Mouse (Mus musculus): ENCODE measurements around the gene Grid1. TPM values are rescaled to one million over a fixed set of nuclear protein-coding genes. Genes with fewer than 3 reads are reported as not detected.

Grid1 gene
- total and polyA plus RNA-seq, 2 experiments from 2014 or later: 10.5 to 39.4 TPM

DNA sequence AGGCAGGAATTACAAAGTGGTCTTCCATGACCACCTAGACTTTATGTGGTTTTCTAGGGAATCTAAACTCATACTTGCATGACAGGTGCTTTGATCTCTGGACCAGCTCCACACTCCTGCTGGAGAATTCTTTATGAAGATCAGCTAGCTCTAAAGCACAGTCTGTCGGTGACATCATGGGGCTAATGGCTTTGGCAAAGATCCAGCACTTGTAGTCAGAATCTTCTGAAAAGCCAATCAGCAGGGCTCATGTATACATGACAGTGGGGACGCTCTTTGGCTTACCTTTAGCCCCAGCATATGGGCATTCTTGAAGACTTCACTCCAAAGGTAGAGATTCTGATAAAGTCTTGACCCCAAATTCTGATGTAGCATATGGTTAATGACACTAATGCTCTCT is 434.6 kb downstream of the Grid1 start:
- no peak for ATAC-seq (ENCODE audit: low FRiP score)
- Histone ChIP-seq H3K27me3 (ENCODE audit: insufficient read depth, low read length) (no peaks in the 10 kb centered on the region), H3K4me3 (ENCODE audit: low read depth, low read length) (no peak overlapping the region), H3K4me1 (ENCODE audit: insufficient read depth, low read length) (no peaks in the 10 kb centered on the region), H3K27ac (ENCODE audit: low read depth, low read length) (no peak overlapping the region), H3K36me3 (ENCODE audit: insufficient read depth, low read length) (no peaks in the 10 kb centered on the region), H3K9me3 (ENCODE audit: low read length) (no peaks in the 10 kb centered on the region), H3K4me2 (ENCODE audit: low read depth, low read length, poor library complexity, severe bottlenecking) (no peak overlapping the region), H3K9ac (replicated peaks; ENCODE audit: low read length, poor library complexity, severe bottlenecking) (no peak overlapping the region)
- no peak for TF ChIP-seq CTCF (IDR thresholded peaks at IDR 0.05)
- peak; percentile 69 for DNase-seq (ENCODE audit: low spot score)
- 53% methylated on average over 2 of the region's 2 CpGs for WGBS

DNA sequence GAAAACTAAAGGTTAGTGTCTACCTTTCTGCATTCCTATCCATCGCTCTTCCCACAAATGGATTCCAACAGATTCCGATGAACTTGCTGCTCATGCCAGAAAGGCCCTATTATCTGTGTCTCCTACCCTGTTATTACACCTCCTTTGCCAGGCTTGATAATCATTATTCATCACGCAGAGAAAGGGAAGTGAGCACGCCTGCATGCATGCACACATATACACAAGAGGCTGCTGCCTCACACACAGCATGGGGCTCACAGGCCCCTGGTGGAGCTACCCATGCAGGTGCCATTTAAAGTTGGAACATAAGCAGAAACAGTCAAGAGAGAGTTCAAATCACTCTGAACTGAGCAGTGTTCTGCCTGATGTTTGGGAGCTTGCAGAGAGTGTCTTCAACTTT is 450.4 kb downstream of the Grid1 start:
- no peaks in the 10 kb centered on the region for H3K4me1 ChIP-seq (ENCODE audit: insufficient read depth, low read length)

DNA sequence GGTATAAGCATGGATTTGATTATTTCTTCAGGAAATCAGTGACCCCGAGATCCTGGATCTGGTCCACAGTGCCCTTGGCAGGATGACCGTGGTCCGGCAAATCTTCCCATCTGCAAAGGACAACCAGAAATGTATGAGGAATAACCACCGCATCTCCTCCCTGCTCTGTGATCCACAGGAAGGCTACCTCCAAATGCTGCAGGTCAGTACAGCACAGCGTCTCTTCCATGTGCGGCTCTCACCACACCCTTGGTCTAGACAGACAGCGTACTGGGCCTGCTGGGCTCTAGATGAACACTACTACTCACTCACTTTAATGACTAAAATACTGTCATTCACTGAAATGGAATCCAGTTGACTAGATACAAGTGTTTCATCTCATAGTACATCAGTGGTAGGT is 489.3 kb downstream of the Grid1 start:
- Histone ChIP-seq H3K9ac (replicated peaks; ENCODE audit: low read length, poor library complexity, severe bottlenecking) (no peak overlapping the region), H3K36me3 (ENCODE audit: insufficient read depth, low read length) (0 out of 2 replicates have a peak, but pooled peaks cover 4% of the 10 kb centered on the region), H3K4me3 (ENCODE audit: low read depth, low read length) (no peak overlapping the region), H3K4me2 (ENCODE audit: low read depth, low read length, poor library complexity, severe bottlenecking) (no peak overlapping the region), H3K27me3 (ENCODE audit: insufficient read depth, low read length) (no peaks in the 10 kb centered on the region), H3K9me3 (ENCODE audit: low read length) (no peaks in the 10 kb centered on the region), H3K27ac (ENCODE audit: low read depth, low read length) (no peak overlapping the region), H3K4me1 (ENCODE audit: insufficient read depth, low read length) (no peaks in the 10 kb centered on the region; the same call in 1 of the 2 replicates)
- ATAC-seq (ENCODE audit: low FRiP score) (no peak), DNase-seq (ENCODE audit: low spot score) (no peak)
- no peak for TF ChIP-seq CTCF (IDR thresholded peaks at IDR 0.05)
- 89% methylated on average over 7 of the region's 7 CpGs for WGBS

More for the DNA sequence above, 450.4 kb downstream of the Grid1 start:
- DNase-seq (ENCODE audit: low spot score): no peak
- Histone ChIP-seq H3K9ac (replicated peaks; ENCODE audit: low read length, poor library complexity, severe bottlenecking) (no peak overlapping the region), H3K27me3 (ENCODE audit: insufficient read depth, low read length) (no peaks in the 10 kb centered on the region), H3K4me3 (ENCODE audit: low read depth, low read length) (no peak overlapping the region), H3K36me3 (ENCODE audit: insufficient read depth, low read length) (no peaks in the 10 kb centered on the region), H3K27ac (ENCODE audit: low read depth, low read length) (no peak overlapping the region), H3K9me3 (ENCODE audit: low read length) (no peaks in the 10 kb centered on the region), H3K4me2 (ENCODE audit: low read depth, low read length, poor library complexity, severe bottlenecking) (no peak overlapping the region)
- ATAC-seq (ENCODE audit: low FRiP score): no peak
- no peak for TF ChIP-seq CTCF (IDR thresholded peaks at IDR 0.05)
- 87% methylated on average over 4 of the region's 4 CpGs for WGBS

DNA sequence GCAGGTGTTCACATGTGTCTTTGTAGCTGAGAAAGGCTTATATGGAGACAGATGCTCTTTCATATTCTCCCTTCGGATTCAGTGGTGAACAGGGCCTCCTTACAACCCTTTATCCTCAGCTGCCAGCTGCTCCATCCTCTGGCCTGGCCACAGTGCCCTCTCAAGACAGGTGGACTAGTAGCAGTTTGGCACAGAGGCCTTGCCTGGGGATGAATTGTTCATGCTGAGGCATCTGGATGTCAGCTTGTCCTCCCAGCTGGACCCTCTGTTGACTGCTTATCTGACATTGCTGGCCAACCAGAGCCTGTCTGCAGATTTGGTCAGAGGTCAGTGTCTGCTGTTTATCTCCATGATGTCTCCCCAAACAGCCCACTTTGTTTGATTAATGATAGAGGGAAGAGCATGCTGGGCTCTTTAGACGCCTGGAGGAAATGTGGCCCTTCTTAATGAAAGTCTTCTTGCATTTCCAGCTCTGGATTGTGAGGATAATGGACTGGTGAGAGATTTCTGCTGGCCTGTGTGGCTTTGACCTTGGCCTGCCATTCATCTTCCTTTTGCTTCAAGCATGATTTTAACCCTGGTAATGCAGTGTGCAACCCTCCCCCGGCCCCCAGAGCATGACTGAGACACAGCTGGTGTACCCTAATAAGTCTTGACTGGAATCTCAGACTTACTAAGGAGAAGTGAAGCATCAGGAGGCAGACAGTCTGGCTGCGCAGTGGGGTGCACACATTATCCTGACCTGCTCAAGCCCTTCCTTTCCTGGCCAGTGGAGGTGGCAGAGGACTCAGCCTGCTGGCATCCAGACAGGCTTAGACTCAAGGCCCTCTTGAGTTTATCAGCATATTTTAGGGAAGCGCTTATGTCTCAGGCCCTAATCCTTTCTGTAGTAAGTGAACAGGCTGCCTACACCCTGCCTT is 493.7 kb downstream of the Grid1 start:
- Histone ChIP-seq H3K9me3 (ENCODE audit: low read length) (no peaks in the 10 kb centered on the region), H3K27me3 (ENCODE audit: insufficient read depth, low read length) (no peaks in the 10 kb centered on the region), H3K27ac (ENCODE audit: low read depth, low read length) (no peak overlapping the region), H3K4me2 (ENCODE audit: low read depth, low read length, poor library complexity, severe bottlenecking) (no peak overlapping the region), H3K4me1 (ENCODE audit: insufficient read depth, low read length) (no peaks in the 10 kb centered on the region; the same call in 1 of the 2 replicates), H3K4me3 (ENCODE audit: low read depth, low read length) (no peak overlapping the region), H3K36me3 (ENCODE audit: insufficient read depth, low read length) (0 out of 2 replicates have a peak, but pooled peaks cover 4% of the 10 kb centered on the region), H3K9ac (replicated peaks; ENCODE audit: low read length, poor library complexity, severe bottlenecking) (no peak overlapping the region)
- TF ChIP-seq CTCF (IDR thresholded peaks at IDR 0.05): no peak
- WGBS: 78% methylated on average over 5 of the region's 5 CpGs
- DNase-seq (ENCODE audit: low spot score) (peak; percentile 27), ATAC-seq (ENCODE audit: low FRiP score) (no peak)

DNA sequence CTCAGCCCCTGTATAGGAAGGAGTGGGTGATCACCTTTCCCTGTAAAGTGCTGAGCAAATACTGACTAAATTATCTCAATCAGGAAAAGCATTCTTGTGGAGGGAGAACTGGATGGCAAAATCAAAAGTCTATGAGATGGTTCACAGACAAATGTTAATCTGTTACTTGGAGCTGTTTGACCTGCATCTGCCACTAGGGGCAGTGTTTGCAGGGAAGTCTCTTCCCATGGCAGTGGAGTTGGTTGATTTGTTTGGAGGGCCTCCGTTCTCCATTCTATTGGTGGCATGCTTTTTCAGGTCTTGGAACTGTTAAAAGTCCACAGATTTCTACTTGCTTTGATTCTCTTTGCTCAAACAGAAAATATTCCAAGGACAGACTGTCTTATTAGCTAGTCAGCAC is 506.4 kb downstream of the Grid1 start:
- Histone ChIP-seq H3K9ac (replicated peaks; ENCODE audit: low read length, poor library complexity, severe bottlenecking) (no peak overlapping the region), H3K9me3 (ENCODE audit: low read length) (no peaks in the 10 kb centered on the region), H3K27me3 (ENCODE audit: insufficient read depth, low read length) (no peaks in the 10 kb centered on the region), H3K4me1 (ENCODE audit: insufficient read depth, low read length) (no peaks in the 10 kb centered on the region), H3K36me3 (ENCODE audit: insufficient read depth, low read length) (0 out of 2 replicates have a peak, but pooled peaks cover 2% of the 10 kb centered on the region), H3K4me2 (ENCODE audit: low read depth, low read length, poor library complexity, severe bottlenecking) (no peak overlapping the region), H3K4me3 (ENCODE audit: low read depth, low read length) (no peak overlapping the region), H3K27ac (ENCODE audit: low read depth, low read length) (no peak overlapping the region)
- ATAC-seq (ENCODE audit: low FRiP score) (no peak), DNase-seq (ENCODE audit: low spot score) (peak; percentile 25)
- TF ChIP-seq CTCF (IDR thresholded peaks at IDR 0.05): peak; percentile 69
- 66% methylated on average over 1 of the region's 1 CpGs for WGBS

DNA sequence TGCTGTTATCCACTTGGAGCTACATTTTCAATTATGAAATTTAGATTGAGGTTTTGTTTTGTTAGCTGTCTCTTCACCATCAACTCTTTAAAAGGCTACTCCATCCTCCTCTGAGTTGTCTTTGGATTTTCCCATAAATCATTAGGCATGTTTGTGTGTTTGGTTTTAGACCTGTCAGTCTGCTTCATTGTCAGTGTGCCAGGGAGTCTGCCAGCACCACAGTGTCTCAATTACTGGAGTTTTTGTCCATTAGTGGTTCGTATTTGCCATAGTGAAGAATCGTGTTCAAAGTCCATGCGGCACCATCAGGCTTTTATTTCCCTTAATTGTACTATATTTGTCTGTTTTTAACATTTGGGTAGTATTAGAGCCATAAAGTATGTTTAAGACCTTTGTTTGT is 516.7 kb downstream of the Grid1 start:
- Histone ChIP-seq H3K4me2 (ENCODE audit: low read depth, low read length, poor library complexity, severe bottlenecking) (no peak overlapping the region), H3K4me3 (ENCODE audit: low read depth, low read length) (no peak overlapping the region), H3K36me3 (ENCODE audit: insufficient read depth, low read length) (no peaks in the 10 kb centered on the region), H3K27me3 (ENCODE audit: insufficient read depth, low read length) (no peaks in the 10 kb centered on the region), H3K9me3 (ENCODE audit: low read length) (no peaks in the 10 kb centered on the region), H3K9ac (replicated peaks; ENCODE audit: low read length, poor library complexity, severe bottlenecking) (no peak overlapping the region), H3K27ac (ENCODE audit: low read depth, low read length) (no peak overlapping the region), H3K4me1 (ENCODE audit: insufficient read depth, low read length) (no peaks in the 10 kb centered on the region)
- no peak for TF ChIP-seq CTCF (IDR thresholded peaks at IDR 0.05)
- ATAC-seq (ENCODE audit: low FRiP score) (no peak), DNase-seq (ENCODE audit: low spot score) (no peak)
- 76% methylated on average over 3 of the region's 3 CpGs for WGBS
